Mouse (Mus musculus) liver, embryonic 14 days (tissue): ENCODE data around the gene Gpatch2l. TPM values are rescaled to one million over a fixed set of nuclear protein-coding genes. Genes with fewer than 3 reads are reported as not detected.

Experiments used
- polyA plus RNA-seq: library from polyadenylated mRNA; depleted of rRNA; stranded (reverse); fragments of >200 nt; gene quantifications from 2 replicates; pipeline ENCODE4 v1.2.3, GENCODE M21; 2012; rRNA removed

Gene Gpatch2l
- polyA plus RNA-seq = 4.4 and 4.6 TPM in 2 replicates

GRCm38 (mm10) chr12:86241604-86242536, at the start of gene Gpatch2l:
Gene Gpatch2l, plus strand, starts transcription at chr12:86241858.

Other genes starting within 250 kb of the Gpatch2l start
- gene Tgfb3, start 162.8 kb upstream of the Gpatch2l start, polyA plus RNA-seq = 1.0 and 2.0 TPM in 2 replicates
- gene Ift43, start 159.3 kb upstream of the Gpatch2l start, polyA plus RNA-seq = 3.5 and 3.7 TPM in 2 replicates
- 0.06 and 0.08 TPM in 2 replicates for gene Esrrb, start 119.3 kb downstream of the Gpatch2l start, polyA plus RNA-seq